Mouse (Mus musculus): Measurements from ENCODE around the gene Pdgfd. TPM values are rescaled to one million over a fixed set of nuclear protein-coding genes. Genes with fewer than 3 reads are reported as not detected.

Pdgfd gene
- total and polyA plus RNA-seq, 2 experiments from 2014 or later: 6.8 to 18.4 TPM

- Histone ChIP-seq H3K27ac (ENCODE audit: low read depth) (no peak overlapping the region), H3K4me3 (ENCODE audit: low read depth, low read length) (no peak overlapping the region), H3K4me2 (ENCODE audit: low read depth, low read length) (no peak overlapping the region), H3K36me3 (replicated peaks; ENCODE audit: control insufficient read depth, insufficient read depth, low read length) (no peaks in the 10 kb centered on the region), H3K9me3 (replicated peaks; ENCODE audit: control insufficient read depth, low read length) (no peaks in the 10 kb centered on the region), H3K4me1 (ENCODE audit: control insufficient read depth, insufficient read depth) (no peaks in the 10 kb centered on the region), H3K27me3 (ENCODE audit: control insufficient read depth, insufficient read depth, low read length) (no peaks in the 10 kb centered on the region), H3K9ac (replicated peaks; ENCODE audit: low read depth, low read length) (no peak overlapping the region)
- no peak for TF ChIP-seq EP300 (IDR thresholded peaks at IDR 0.05; ENCODE audit: low read depth)
- no peak for TF ChIP-seq CTCF (IDR thresholded peaks at IDR 0.05; ENCODE audit: low read depth)
- no peak for DNase-seq (ENCODE audit: low spot score)
- ATAC-seq (ENCODE audit: insufficient read depth, low read depth): no peak
- WGBS: 71% methylated on average over 1 of the region's 1 CpGs
These were observed 81.9 kb downstream of the Pdgfd start for GRCm38 (mm10) chr9:6250320-6250719.

DNA sequence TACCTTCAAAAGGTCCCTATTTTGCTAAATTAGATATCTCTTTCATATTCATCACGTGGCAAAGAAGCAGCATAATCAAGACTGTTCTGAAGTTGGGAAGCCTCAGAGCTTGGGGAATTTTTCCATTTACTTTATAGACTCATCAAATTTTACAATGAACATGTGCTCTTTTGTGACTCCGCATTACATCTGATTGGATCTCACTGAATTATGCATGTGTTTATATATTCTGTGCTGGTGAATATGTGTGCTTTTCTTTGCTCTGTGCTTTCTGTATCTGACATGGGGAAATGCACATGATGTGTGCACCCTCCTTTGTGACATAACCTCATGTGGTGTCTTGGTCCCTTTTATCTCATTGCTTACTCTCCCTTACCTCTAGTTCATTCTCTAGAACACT lies 83.6 kb downstream of the Pdgfd start:
- TF ChIP-seq CTCF (IDR thresholded peaks at IDR 0.05; ENCODE audit: low read depth) (no peak), EP300 (IDR thresholded peaks at IDR 0.05; ENCODE audit: low read depth) (no peak)
- ATAC-seq (ENCODE audit: insufficient read depth, low read depth): no peak
- WGBS: 81% methylated on average over 2 of the region's 2 CpGs

DNA sequence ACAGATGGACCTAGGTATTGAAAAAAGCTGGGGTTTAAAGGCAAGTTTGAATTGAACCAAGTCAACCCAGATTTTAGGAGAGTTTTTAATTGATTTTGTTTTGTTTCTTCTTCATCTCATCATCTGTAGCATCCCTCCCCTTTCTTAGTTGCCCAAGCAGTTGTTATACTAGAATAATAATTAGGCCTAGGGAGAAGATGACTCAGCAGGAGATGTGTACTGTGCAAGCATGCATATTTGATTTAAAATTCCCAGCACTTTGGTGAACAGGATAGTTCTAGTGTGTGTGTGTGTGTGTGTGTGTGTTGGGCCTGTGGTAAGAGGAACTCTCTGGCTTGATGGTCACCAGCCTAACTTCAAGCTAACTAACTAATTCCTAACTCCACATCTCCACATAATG lies 88.7 kb downstream of the Pdgfd start:
- ATAC-seq (ENCODE audit: insufficient read depth, low read depth): no peak
- no peaks in the 10 kb centered on the region for H3K27me3 ChIP-seq (ENCODE audit: control insufficient read depth, insufficient read depth, low read length)

More for the DNA sequence above, 83.6 kb downstream of the Pdgfd start:
- Histone ChIP-seq H3K4me3 (ENCODE audit: low read depth, low read length) (no peak overlapping the region), H3K4me2 (ENCODE audit: low read depth, low read length) (no peak overlapping the region), H3K27ac (ENCODE audit: low read depth) (no peak overlapping the region), H3K9ac (replicated peaks; ENCODE audit: low read depth, low read length) (no peak overlapping the region), H3K4me1 (ENCODE audit: control insufficient read depth, insufficient read depth) (no peaks in the 10 kb centered on the region), H3K9me3 (replicated peaks; ENCODE audit: control insufficient read depth, low read length) (no peaks in the 10 kb centered on the region), H3K27me3 (ENCODE audit: control insufficient read depth, insufficient read depth, low read length) (no peaks in the 10 kb centered on the region), H3K36me3 (replicated peaks; ENCODE audit: control insufficient read depth, insufficient read depth, low read length) (no peaks in the 10 kb centered on the region)
- no peak for DNase-seq (ENCODE audit: low spot score)

DNA sequence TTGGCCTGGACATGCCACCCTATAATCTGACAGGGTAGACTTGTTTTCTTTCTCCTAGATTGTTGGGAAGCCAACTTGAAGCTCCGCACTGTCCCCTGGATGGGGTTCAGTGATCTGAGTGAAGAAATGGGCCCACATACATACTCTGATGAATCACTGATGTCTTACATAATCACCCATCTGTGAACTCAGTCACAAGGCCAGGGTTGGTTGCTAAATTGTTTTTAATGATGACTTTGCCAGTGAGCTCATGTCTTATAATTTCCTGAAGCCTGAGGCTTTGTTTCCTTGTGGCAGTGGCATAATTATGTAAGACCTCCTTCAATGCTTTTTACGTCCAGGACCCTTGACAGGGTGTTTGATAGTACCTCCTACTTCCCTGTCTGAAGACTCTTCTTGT lies 96.4 kb downstream of the Pdgfd start:
- Histone ChIP-seq H3K27me3 (ENCODE audit: control insufficient read depth, insufficient read depth, low read length) (no peaks in the 10 kb centered on the region), H3K4me2 (ENCODE audit: low read depth, low read length) (no peak overlapping the region), H3K36me3 (replicated peaks; ENCODE audit: control insufficient read depth, insufficient read depth, low read length) (no peaks in the 10 kb centered on the region), H3K4me3 (ENCODE audit: low read depth, low read length) (no peak overlapping the region), H3K27ac (ENCODE audit: low read depth) (no peak overlapping the region), H3K9me3 (replicated peaks; ENCODE audit: control insufficient read depth, low read length) (no peaks in the 10 kb centered on the region), H3K4me1 (ENCODE audit: control insufficient read depth, insufficient read depth) (no peaks in the 10 kb centered on the region), H3K9ac (replicated peaks; ENCODE audit: low read depth, low read length) (no peak overlapping the region)
- TF ChIP-seq CTCF (IDR thresholded peaks at IDR 0.05; ENCODE audit: low read depth): no peak
- TF ChIP-seq EP300 (IDR thresholded peaks at IDR 0.05; ENCODE audit: low read depth): no peak
- ATAC-seq (ENCODE audit: insufficient read depth, low read depth): no peak
- no peak for DNase-seq (ENCODE audit: low spot score)
- WGBS: 84% methylated on average over 2 of the region's 2 CpGs

More for the DNA sequence above, 88.7 kb downstream of the Pdgfd start:
- Histone ChIP-seq H3K27ac (ENCODE audit: low read depth) (no peak overlapping the region), H3K36me3 (replicated peaks; ENCODE audit: control insufficient read depth, insufficient read depth, low read length) (no peaks in the 10 kb centered on the region), H3K4me1 (ENCODE audit: control insufficient read depth, insufficient read depth) (no peaks in the 10 kb centered on the region), H3K9ac (replicated peaks; ENCODE audit: low read depth, low read length) (no peak overlapping the region), H3K4me2 (ENCODE audit: low read depth, low read length) (no peak overlapping the region), H3K9me3 (replicated peaks; ENCODE audit: control insufficient read depth, low read length) (no peaks in the 10 kb centered on the region), H3K4me3 (ENCODE audit: low read depth, low read length) (no peak overlapping the region)
- DNase-seq (ENCODE audit: low spot score): no peak
- TF ChIP-seq CTCF (IDR thresholded peaks at IDR 0.05; ENCODE audit: low read depth) (no peak), EP300 (IDR thresholded peaks at IDR 0.05; ENCODE audit: low read depth) (no peak)

- H3K4me1 ChIP-seq (ENCODE audit: control insufficient read depth, insufficient read depth): no peaks in the 10 kb centered on the region
- ATAC-seq (ENCODE audit: insufficient read depth, low read depth) (no peak), DNase-seq (ENCODE audit: low spot score) (no peak)
- H3K9ac ChIP-seq (replicated peaks; ENCODE audit: low read depth, low read length): no peak within 1 kb of the TSS
- H3K9me3 ChIP-seq (replicated peaks; ENCODE audit: control insufficient read depth, low read length): no peaks in the 10 kb centered on the region
- no peak within 1 kb of the TSS for H3K4me3 ChIP-seq (ENCODE audit: low read depth, low read length)
- H3K27ac ChIP-seq (ENCODE audit: low read depth): no peak within 1 kb of the TSS
- H3K36me3 ChIP-seq (replicated peaks; ENCODE audit: control insufficient read depth, insufficient read depth, low read length): no peaks in the 10 kb centered on the region
- no peak within 1 kb of the TSS for H3K4me2 ChIP-seq (ENCODE audit: low read depth, low read length)
- no peak for TF ChIP-seq CTCF (IDR thresholded peaks at IDR 0.05; ENCODE audit: low read depth)
- WGBS: 84% methylated on average over 1 of the region's 1 CpGs
- H3K27me3 ChIP-seq (ENCODE audit: control insufficient read depth, insufficient read depth, low read length): no peaks in the 10 kb centered on the region
These were observed 101.5 kb downstream of the Pdgfd start, which contains the start of gene Ddi1 for GRCm38 (mm10) chr9:6269796-6270280. Gene Ddi1 (minus strand): TSS chr9:6269846.

GRCm38 (mm10) chr9:6276395-6276794 lies 108.0 kb downstream of the Pdgfd start:
- DNase-seq (ENCODE audit: low spot score) (no peak), ATAC-seq (ENCODE audit: insufficient read depth, low read depth) (no peak)
- Histone ChIP-seq H3K9me3 (replicated peaks; ENCODE audit: control insufficient read depth, low read length) (no peaks in the 10 kb centered on the region), H3K4me2 (ENCODE audit: low read depth, low read length) (no peak overlapping the region), H3K4me3 (ENCODE audit: low read depth, low read length) (no peak overlapping the region), H3K27me3 (ENCODE audit: control insufficient read depth, insufficient read depth, low read length) (no peaks in the 10 kb centered on the region), H3K36me3 (replicated peaks; ENCODE audit: control insufficient read depth, insufficient read depth, low read length) (no peaks in the 10 kb centered on the region), H3K27ac (ENCODE audit: low read depth) (no peak overlapping the region), H3K9ac (replicated peaks; ENCODE audit: low read depth, low read length) (no peak overlapping the region), H3K4me1 (ENCODE audit: control insufficient read depth, insufficient read depth) (no peaks in the 10 kb centered on the region)
- TF ChIP-seq EP300 (IDR thresholded peaks at IDR 0.05; ENCODE audit: low read depth) (no peak), CTCF (IDR thresholded peaks at IDR 0.05; ENCODE audit: low read depth) (no peak)
- 90% methylated on average over 1 of the region's 1 CpGs for WGBS
